Mouse (Mus musculus) limb, embryonic 11.5 days (tissue): ENCODE measurements around the gene Ccdc62. TPM values are rescaled to one million over a fixed set of nuclear protein-coding genes. Genes with fewer than 3 reads are reported as not detected.

Experiments
- ATAC-seq: fragments of 200-750 bp; cut with Nextera tagmentation; 2 replicates; pipeline ENCODE4 v1.8.0; 2017; ENCODE audit warnings: low read depth; ENCODE audit not compliant: insufficient number of reproducible peaks, low FRiP score, low TSS enrichment
- DNase-seq: peaks from one replicate; pipeline ENCODE4 v3.0.0-alpha.2; 2015; ENCODE audit warnings: low spot score
- H3K27ac ChIP-seq: fragments of 300-500 bp; sonication (generic); replicated peaks from 2 replicates; pipeline ENCODE4 v1.5.1; 2014; ENCODE audit warnings: low read depth, mild to moderate bottlenecking, low read length
- H3K27me3 ChIP-seq: fragments of 300-500 bp; sonication (generic); 2 replicates; pipeline ENCODE4 v1.6.1; 2014; ENCODE audit warnings: mild to moderate bottlenecking, low read length, mixed read lengths; ENCODE audit not compliant: control insufficient read depth, insufficient read depth
- H3K36me3 ChIP-seq: fragments of 300-500 bp; sonication (generic); 2 replicates; pipeline ENCODE4 v1.6.1; 2014; ENCODE audit warnings: mild to moderate bottlenecking, low read length, moderate library complexity, mixed read lengths; ENCODE audit not compliant: control insufficient read depth, insufficient read depth
- H3K4me1 ChIP-seq: fragments of 300-500 bp; sonication (generic); 2 replicates; pipeline ENCODE4 v1.6.1; 2014; ENCODE audit warnings: low read length, mixed read lengths; ENCODE audit not compliant: control insufficient read depth, insufficient read depth
- H3K4me2 ChIP-seq: fragments of 300-500 bp; sonication (generic); 2 replicates; pipeline ENCODE4 v1.6.1; 2014; ENCODE audit warnings: low read depth, mild to moderate bottlenecking, moderate library complexity; ENCODE audit not compliant: severe bottlenecking
- H3K4me3 ChIP-seq: fragments of 300-500 bp; sonication (generic); 2 replicates; pipeline ENCODE4 v1.5.1; 2014; ENCODE audit warnings: low read depth, low read length
- H3K9ac ChIP-seq: fragments of 300-500 bp; sonication (generic); 2 replicates; pipeline ENCODE4 v1.6.1; 2014; ENCODE audit warnings: mild to moderate bottlenecking, low read length
- H3K9me3 ChIP-seq: fragments of 300-500 bp; sonication (generic); 2 replicates; pipeline ENCODE4 v1.6.1; 2016; ENCODE audit warnings: low read length; ENCODE audit not compliant: control insufficient read depth
- WGBS: fragments of 180-500 bp; shearing (Covaris S2); extraction: QIAGEN DNeasy Blood & Tissue Kit; methylation state at CpG from one replicate; pipeline ENCODE4 v1.1.7; 2014; 5-methylcytosine and 5-hydroxymethylcytosine counted together
- polyA plus RNA-seq: library from polyadenylated mRNA; unstranded; fragments of >200 nt; fragmentation: Nextera tagmentation; extraction: Ambion mirVana; gene quantifications from 2 replicates; pipeline ENCODE4 v1.2.1, GENCODE M21; 2014

The Ccdc62 gene
- polyA plus RNA-seq, 1 experiment from 2014 or later = 7.3 TPM

DNA sequence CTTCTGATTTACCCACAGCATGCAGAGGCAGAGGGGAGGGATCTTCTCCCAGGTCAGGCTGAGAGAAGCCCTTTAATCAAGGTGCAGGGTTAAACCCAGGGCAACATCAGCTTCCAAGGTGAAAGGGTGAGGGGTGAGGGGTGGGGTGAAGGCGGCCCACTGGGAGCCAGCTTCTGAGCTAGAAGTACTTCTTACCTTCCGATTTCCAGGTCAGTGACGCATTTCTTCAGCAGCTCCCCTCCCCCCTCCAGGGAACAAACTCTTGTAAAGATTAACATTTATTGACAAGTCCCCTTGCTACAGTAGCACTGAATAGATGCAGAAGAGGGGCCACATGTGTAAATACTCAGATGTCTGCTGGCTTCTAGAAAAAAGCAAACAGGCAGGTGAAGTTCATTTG lies 46.8 kb downstream of the Ccdc62 start:
- H3K9me3 ChIP-seq = no peaks in the 10 kb centered on the region
- H3K4me3 ChIP-seq = no peak overlapping the region
- no peak overlapping the region for H3K4me2 ChIP-seq
- peaks cover 5% of the 10 kb centered on the region; the same call in 1 of the 2 replicates for H3K27me3 ChIP-seq
- DNase-seq = no peak
- no peak overlapping the region for H3K9ac ChIP-seq
- H3K36me3 ChIP-seq = no peaks in the 10 kb centered on the region
- H3K27ac ChIP-seq = no peak overlapping the region
- H3K4me1 ChIP-seq = peaks cover 8% of the 10 kb centered on the region
- 25% methylated on average over 3 of the region's 3 CpGs for WGBS
- no peak for ATAC-seq

DNA sequence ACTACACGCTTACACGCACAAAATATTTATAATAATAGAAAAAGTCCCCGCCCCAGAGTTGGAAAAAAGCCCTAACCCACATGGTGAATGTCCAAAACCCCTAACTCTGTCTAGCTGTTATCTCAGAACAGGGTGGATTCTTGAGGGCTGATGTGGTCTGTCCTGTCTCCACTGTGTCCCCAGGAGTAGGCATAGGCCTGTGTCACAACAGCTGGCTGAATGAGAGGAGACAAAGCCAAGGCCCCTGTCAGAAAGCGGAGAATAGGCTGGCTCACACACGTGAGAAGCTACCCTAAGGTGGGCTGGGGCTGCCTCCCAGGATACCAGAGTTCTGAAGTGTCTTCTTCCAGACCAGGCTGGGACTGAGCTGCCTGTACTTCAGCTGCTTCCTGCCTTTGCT lies 47.7 kb downstream of the Ccdc62 start:
- no peak overlapping the region for H3K9ac ChIP-seq
- H3K36me3 ChIP-seq = no peaks in the 10 kb centered on the region
- H3K4me1 ChIP-seq = peaks cover 8% of the 10 kb centered on the region
- DNase-seq = no peak
- no peaks in the 10 kb centered on the region for H3K9me3 ChIP-seq
- ATAC-seq = no peak
- WGBS = 91% methylated on average over 5 of the region's 5 CpGs
- peaks cover 3% of the 10 kb centered on the region; the same call in 1 of the 2 replicates for H3K27me3 ChIP-seq
- H3K4me3 ChIP-seq = no peak overlapping the region
- H3K27ac ChIP-seq = no peak overlapping the region
- H3K4me2 ChIP-seq = no peak overlapping the region

DNA sequence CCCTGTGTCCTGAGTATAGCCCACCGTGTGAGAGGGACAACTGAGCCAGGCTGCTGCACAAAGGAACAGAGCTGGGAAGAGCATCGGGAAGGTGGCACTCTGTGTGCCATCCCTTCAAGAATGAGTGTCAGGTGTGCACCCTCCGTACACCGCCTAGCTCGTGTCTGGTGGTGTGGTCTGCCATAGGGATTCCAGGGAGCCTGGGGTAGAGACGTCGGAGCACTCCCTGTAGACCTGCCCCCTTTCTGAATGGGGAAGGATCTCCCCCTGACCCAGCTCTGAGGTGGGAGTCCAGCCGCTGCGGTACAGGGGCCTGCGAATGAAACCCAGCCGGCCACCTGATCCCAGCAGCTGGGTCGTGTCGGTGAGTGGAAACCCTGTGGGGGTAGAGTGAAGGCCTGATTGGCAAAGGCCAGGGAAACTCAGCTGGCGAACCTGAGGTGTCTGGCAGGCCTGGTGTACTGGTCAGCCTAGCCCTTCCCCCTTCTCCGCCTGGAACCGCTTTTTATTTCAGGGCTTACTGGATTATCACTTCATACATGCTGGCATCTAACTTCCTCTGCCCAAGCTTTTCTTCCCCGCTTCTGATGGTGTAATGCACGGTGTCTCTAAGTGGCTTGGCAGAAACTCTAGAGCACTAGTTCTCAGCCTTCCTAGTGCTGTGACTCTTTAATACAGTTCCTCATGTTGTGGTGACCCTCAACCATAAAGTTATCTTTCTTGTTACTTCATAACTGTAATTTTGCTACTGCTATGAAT lies 48.9 kb downstream of the Ccdc62 start:
- Histone ChIP-seq H3K4me3 (no peak overlapping the region), H3K27ac (no peak overlapping the region), H3K4me2 (no peak overlapping the region), H3K9me3 (no peaks in the 10 kb centered on the region), H3K9ac (no peak overlapping the region), H3K27me3 (no peaks in the 10 kb centered on the region; the same call in 1 of the 2 replicates), H3K4me1 (peaks cover 8% of the 10 kb centered on the region), H3K36me3 (no peaks in the 10 kb centered on the region)
- ATAC-seq (no peak), DNase-seq (no peak)
- WGBS = 68% methylated on average over 18 of the region's 18 CpGs

DNA sequence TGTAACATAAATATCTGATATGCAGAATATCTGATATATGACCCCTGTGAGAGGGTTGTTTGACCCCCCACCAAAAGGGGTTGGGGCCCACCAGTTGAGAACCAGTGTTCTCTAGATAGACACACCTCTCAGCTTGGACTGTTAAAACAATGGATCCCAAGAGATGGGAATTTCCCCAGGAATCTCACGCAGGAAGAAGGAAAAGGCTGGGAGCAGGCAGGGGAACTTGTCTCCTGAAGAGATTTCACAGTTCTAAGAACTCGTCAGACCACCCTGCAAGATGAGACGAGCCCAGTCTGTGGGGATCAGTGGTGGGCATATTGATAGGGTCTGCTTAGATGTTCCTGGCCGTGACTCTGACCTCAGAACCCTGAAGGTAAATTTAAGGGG lies 49.5 kb downstream of the Ccdc62 start:
- no peak for ATAC-seq

DNA sequence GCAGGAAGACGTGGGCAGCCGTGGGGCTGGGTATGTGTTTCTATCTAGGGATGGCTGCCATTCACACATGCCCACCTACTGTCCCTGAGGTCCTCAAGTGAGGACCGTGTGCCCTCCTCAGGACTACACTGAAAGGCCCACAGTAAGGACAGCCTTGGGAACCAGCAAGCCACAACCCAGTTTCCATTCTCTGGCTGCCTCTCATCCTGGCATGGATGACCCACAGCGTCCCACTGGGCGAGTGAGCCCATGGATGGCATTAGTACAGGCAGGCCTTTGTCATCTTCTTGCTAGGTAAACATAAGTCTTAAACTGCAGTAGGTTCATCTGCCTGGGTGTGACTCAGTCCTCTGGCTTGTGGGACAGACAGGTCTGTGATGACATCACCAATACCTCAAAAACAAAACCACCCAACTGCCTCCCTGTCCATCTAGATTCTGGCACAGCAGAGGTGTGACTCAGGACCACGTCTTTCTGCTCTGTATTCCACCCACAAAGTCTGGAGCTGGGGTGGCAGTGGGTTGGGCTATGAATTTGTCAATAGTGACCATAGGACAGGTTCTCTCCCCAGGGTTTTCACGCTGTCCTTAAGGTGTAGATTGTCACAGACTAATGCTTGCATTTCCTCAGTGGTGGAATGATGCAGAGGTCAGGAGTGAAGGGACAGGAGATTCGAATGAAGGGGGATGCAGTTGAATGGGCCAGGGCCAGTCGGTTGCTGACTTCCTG lies 50.2 kb downstream of the Ccdc62 start:
- DNase-seq (no peak), ATAC-seq (no peak)
- peaks cover 8% of the 10 kb centered on the region for H3K4me1 ChIP-seq
- no peak overlapping the region for H3K4me3 ChIP-seq
- WGBS = 81% methylated on average over 9 of the region's 9 CpGs
- H3K27ac ChIP-seq = no peak overlapping the region
- no peaks in the 10 kb centered on the region for H3K9me3 ChIP-seq
- no peak overlapping the region for H3K4me2 ChIP-seq
- H3K27me3 ChIP-seq = no peaks in the 10 kb centered on the region; the same call in 1 of the 2 replicates
- H3K36me3 ChIP-seq = no peaks in the 10 kb centered on the region
- no peak overlapping the region for H3K9ac ChIP-seq

More for the DNA sequence above, 49.5 kb downstream of the Ccdc62 start:
- no peaks in the 10 kb centered on the region; the same call in 1 of the 2 replicates for H3K27me3 ChIP-seq
- WGBS = 46% methylated on average over 4 of the region's 4 CpGs
- H3K36me3 ChIP-seq = no peaks in the 10 kb centered on the region
- no peak overlapping the region for H3K9ac ChIP-seq
- no peak for DNase-seq
- H3K9me3 ChIP-seq = no peaks in the 10 kb centered on the region
- no peak overlapping the region for H3K27ac ChIP-seq
- H3K4me2 ChIP-seq = no peak overlapping the region
- no peak overlapping the region for H3K4me3 ChIP-seq
- peaks cover 8% of the 10 kb centered on the region for H3K4me1 ChIP-seq

DNA sequence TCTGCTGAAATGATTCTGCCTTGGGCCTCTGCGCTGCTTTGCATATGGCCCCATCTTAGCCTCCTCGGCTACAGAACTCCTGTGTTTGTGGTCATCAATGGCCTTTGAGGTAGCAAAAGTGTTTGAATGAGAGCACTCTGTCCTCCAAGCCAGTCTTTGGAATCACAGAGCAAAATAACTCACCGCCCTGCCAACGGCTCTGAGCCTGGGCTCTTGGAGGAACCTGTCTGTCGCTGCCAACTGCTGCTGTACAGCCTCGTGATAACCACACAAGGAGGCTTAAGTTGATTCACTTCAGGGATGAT lies 50.7 kb downstream of the Ccdc62 start:
- no peak overlapping the region for H3K4me2 ChIP-seq
- H3K9me3 ChIP-seq = no peaks in the 10 kb centered on the region
- no peaks in the 10 kb centered on the region for H3K36me3 ChIP-seq
- H3K4me3 ChIP-seq = no peak overlapping the region
- peaks cover 8% of the 10 kb centered on the region for H3K4me1 ChIP-seq
- DNase-seq (no peak), ATAC-seq (no peak)
- H3K9ac ChIP-seq = no peak overlapping the region
- H3K27me3 ChIP-seq = no peaks in the 10 kb centered on the region
- 79% methylated on average over 6 of the region's 6 CpGs for WGBS
- H3K27ac ChIP-seq = no peak overlapping the region

DNA sequence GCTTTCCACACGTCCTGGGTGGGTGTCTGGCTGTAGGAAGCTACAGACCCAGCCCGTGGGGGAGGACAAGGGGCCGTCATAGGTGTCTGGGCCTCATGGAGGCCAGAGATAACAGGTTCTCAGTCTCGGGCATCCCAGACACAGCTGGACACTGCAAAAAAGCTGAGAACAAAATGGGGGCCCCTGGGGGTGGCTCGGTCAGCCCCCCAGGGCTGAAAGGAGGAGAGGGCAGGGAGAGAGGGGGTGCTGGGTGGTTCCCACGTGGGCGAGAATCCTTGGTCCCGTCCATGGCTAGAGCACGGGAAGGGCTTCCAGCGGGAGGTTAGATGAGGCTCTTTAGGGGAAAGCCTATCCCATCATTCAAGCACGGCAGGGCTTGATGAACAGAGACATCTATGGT lies 52.4 kb downstream of the Ccdc62 start:
- whole genome bisulfite sequencing = 81% methylated on average over 11 of the region's 11 CpGs
- H3K4me1 ChIP-seq = peaks cover 9% of the 10 kb centered on the region

DNA sequence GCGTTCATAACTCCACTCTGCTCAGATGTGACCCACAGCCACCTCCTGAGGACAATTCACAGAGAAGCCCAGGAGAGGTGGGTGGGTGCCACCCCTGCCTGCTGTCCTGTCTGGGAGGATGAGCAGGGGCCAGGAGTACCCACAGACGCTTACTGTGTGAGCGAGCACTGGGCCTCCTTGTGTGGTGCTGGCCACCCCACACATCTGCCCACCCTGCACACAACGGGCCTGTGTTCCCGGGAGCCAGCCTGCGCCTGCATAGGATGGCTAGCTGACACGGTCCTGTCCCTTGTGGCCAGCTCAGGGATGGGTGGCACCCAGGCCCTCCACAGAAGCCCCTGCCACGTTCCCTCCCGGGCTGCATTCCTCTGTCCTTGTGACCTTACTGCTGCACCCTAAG lies 55.0 kb downstream of the Ccdc62 start:
- Histone ChIP-seq H3K9me3 (no peaks in the 10 kb centered on the region), H3K4me2 (no peak overlapping the region), H3K9ac (no peak overlapping the region), H3K4me3 (no peak overlapping the region), H3K27ac (no peak overlapping the region), H3K27me3 (no peaks in the 10 kb centered on the region), H3K4me1 (peaks cover 9% of the 10 kb centered on the region), H3K36me3 (no peaks in the 10 kb centered on the region)
- no peak for DNase-seq
- ATAC-seq = no peak
- WGBS = 76% methylated on average over 9 of the region's 9 CpGs

More for the DNA sequence above, 52.4 kb downstream of the Ccdc62 start:
- Histone ChIP-seq H3K4me2 (no peak overlapping the region), H3K4me3 (no peak overlapping the region), H3K9ac (no peak overlapping the region), H3K36me3 (no peaks in the 10 kb centered on the region), H3K9me3 (no peaks in the 10 kb centered on the region), H3K27me3 (no peaks in the 10 kb centered on the region), H3K27ac (no peak overlapping the region)
- ATAC-seq = no peak
- DNase-seq = no peak
